Mouse (Mus musculus): ENCODE measurements at regions not wholly inside any gene's neighbourhood (a gene's known extent, or its start where the extent isn't known, plus 50 kb on each side); places are given as distances from the start of the nearest gene placed in this dataset.

- TF ChIP-seq CTCF (IDR thresholded peaks at IDR 0.05; ENCODE audit: insufficient read depth, low read length): no peak
- no peak for TF ChIP-seq POLR2A (IDR thresholded peaks at IDR 0.05; ENCODE audit: borderline replicate concordance, extremely low read depth, low read depth, low read length)
Observed at GRCm38 (mm10) chr19:32935638-32936037, 178.3 kb downstream of the Pten start.
